Mouse (Mus musculus) layer of hippocampus, adult 8-10 months (tissue): ENCODE data around the gene Ccser1. TPM values are rescaled to one million over a fixed set of nuclear protein-coding genes. Genes with fewer than 3 reads are reported as not detected.
"Not testable (repeated sequence)": the region's sequence is repeated elsewhere in the genome, so short reads cannot be mapped to it uniquely, and the experiment has no call there.

Source experiments
- DNase-seq, 2 experiments: peaks; one replicate each; pipeline ENCODE4 v3.0.0; 2022; ENCODE audit warnings: low spot score in 2 of 2
- total RNA-seq, 4 experiments: library from RNA; stranded (reverse); gene quantifications; 2 replicates each; pipeline ENCODE4 v1.2.4; 2022

Ccser1 gene
- total RNA-seq, 4 experiments from 2014 or later = 31.3 to 38.5 (median 34.6) TPM

GRCm38 (mm10) chr6:61223563-61223962 lies 43.4 kb downstream of the Ccser1 start:
- DNase-seq = no peak

GRCm38 (mm10) chr6:61225302-61225701 lies 45.2 kb downstream of the Ccser1 start:
- DNase-seq = no peak

DNA sequence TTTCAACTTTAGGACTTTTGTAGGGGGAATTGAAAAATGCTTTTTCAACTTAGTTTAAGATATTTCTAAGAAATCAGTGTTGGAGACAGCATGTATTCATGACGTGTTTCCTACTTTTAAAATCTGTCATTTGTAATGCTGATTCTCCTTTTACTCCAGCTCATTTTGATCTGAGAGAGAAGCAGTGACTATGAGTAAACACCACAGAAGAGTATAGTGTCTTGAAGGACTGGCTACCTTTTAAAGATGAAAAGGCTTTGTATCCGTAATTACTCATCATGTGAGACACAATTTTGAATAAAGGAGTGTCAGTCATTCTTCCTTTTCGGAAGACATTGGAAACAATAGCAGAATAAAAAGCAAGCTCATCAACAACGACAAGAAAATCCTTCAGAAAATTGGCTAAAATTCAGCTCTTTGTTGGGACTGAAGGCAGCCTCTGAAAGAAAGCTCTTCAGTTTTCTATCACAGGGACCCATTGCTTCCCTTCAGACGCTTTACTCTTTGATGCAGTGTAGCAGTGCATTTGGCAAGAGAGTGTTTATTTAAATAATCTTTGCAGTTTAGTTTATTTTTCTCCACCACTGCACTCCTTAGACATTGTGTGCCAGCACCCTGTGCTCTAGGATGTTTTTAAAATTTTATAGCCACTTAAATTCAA lies 50.1 kb downstream of the Ccser1 start:
- DNase-seq = no peak

DNA sequence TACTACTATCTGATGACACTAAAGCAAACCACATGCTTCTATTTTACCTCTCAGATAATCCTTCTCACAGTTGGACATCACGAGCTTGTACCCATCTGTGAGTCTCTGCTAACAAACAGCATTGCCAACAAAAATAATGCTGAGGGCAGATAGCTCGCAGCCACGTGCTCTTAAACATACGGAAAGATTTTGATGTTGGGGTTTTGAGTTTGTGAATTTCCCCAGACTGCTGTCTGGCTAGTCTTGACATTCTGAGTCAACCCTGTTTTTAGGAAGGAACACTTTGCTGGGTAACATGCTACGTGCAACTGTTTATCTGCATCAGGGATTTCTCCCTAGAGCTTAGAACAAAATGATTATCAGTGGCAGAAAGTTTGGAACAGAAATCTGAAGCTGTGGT lies 52.9 kb downstream of the Ccser1 start:
- DNase-seq = no peak

GRCm38 (mm10) chr6:61233548-61234187 lies 53.5 kb downstream of the Ccser1 start:
- DNase-seq = no peak

DNA sequence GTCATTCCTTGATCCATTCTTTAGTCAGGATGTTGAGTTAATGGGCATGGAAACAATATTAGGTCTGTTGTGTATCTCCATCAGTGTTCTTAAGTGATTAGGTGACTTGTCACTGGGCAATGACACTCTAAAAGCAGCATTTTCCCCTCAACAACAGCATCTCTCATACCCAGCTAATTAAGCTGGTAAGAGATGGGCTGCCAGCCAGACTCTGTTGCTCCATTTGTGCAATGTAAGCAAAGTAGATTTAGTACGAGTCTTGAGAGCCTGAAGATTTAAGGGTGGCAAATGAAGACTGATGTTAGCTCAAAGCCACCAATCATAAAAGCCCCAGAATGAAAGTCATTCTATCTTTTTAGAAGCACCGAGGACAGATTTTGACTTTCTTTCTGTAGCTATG lies 60.5 kb downstream of the Ccser1 start:
- no peak for DNase-seq

DNA sequence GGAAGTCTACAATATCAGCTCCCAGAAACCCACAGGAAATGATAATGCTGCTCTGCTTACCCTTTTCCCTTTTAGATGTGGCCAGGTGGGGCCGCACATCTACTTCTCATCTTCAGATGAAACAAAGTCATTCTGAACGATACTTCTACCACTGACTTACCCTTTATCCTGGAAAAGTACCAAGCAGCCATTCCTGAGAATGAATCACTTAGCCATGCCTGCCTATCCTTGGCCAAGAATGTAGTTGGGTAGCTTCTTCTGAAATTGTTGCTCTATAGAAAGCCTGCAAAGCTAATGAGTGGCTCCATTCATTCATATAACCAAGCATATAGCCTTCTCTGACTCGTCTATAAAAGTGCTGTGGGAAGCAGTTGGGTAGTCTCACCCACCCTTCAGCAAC lies 62.4 kb downstream of the Ccser1 start:
- no peak for DNase-seq

DNA sequence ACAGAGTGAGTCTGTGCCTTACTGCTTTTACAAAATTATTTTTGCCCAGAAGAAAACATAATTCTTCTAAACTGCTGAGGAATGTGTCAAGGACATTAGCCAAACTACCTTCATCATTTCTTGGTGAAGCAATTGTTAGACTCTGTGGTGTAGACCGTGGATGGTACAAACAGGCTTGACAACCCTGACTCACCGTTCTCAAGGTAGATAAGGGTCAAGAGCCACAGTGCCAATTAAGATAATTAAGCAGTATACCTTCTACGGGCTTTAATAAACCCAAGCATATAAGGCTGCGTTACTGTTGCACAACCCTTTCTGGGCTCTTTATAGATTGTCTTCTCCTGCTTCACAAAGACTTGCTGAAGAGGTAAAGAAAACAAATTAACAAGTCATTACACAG lies 66.4 kb downstream of the Ccser1 start:
- DNase-seq = no peak

DNA sequence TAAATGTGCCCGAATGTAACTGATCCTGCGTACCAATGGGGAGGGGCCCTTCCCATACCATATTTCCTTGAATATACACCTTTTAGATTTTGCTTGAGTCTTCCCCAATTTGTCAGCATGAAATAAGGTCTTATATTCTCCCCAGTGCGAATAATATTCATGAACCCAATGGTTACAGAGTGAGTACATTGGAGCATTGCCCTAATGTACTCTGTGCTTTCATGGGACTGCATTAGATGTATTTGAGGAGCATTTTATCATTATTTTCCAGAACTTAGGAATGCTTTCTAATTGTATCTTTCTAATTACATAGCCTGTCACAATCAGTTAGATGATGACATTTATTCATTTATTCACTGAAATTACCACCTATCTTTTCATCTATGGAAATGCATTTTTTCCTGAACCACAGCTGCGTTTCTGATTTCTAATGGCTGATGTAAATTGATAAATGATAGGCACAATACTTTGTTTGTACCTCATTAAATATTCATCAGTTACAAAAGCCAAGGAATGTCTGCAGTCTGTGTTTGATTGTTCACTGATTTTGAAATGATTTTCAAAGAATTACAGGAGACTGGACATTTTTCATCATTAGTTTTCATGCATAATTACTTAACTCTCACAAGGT lies 67.8 kb downstream of the Ccser1 start:
- DNase-seq = no peak

- DNase-seq = no peak
Measured at GRCm38 (mm10) chr6:61248700-61249099, 68.6 kb downstream of the Ccser1 start.

GRCm38 (mm10) chr6:61251232-61251631 lies 71.1 kb downstream of the Ccser1 start:
- no peak for DNase-seq

DNA sequence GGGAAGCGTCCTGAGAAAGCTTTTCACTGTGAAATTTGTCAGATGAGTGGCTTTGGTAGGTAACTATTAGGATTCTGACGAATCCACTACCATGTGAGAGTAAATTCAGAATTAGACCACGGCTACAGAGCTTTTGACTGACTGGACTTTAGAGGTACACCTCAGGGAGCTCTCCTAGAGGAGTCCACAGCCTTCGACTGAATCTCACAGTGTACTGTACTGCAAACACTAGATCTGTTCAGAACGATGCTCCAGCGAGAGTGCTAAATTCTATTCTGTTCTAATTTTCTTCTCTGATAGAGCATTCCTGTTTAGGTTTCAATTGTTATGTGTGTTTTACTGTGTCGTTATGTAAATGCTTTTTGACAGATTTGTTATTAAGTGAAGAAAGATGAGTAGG lies 72.8 kb downstream of the Ccser1 start:
- DNase-seq = no peak

- DNase-seq = not testable (repeated sequence)
Measured at GRCm38 (mm10) chr6:61255874-61256273, 75.8 kb downstream of the Ccser1 start.

GRCm38 (mm10) chr6:61258847-61259634 lies 78.9 kb downstream of the Ccser1 start:
- DNase-seq = no peak

DNA sequence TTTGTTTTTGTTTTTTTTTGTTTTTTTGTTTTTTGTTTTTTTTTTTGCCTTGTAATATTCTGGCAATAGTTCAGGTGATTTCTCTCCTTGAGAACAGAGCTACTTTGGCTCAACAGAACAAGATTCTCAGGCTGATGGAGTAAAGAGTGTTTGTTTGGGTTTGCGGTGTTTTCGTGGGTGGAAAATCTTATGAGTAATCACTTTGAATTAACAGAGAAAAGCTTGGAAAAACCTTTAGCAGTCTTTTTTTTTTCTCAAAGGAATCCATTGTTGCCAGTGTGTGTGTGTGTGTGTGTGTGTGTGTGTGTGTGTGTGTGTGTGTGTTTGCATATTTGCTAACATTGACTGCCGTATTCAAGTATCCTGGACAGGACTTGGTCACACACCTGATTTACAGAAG lies 81.3 kb downstream of the Ccser1 start:
- no peak for DNase-seq

DNA sequence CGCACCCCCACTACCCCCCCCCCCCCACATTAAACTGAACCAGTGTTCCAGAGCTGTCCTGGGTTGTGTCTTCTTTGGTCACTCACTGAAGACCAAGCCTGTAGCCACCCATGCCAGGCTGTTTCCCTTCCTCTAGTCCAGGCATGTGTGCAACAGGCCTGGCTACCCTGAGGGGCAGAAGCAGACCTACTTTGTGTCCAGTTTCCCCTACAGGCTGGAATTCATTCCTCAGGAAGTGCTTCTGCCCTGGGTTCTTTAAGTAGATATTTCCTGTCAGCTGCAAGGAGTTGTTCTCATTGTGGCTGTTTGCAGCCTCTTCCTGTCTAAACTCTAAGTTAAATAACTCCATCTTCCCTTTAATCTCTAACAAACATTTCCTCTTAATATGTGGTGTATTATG lies 82.3 kb downstream of the Ccser1 start:
- DNase-seq = no peak

- DNase-seq = no peak
Measured at GRCm38 (mm10) chr6:61263291-61263690, 83.2 kb downstream of the Ccser1 start.

- DNase-seq = no peak
Measured at GRCm38 (mm10) chr6:61271033-61271432, 90.9 kb downstream of the Ccser1 start.

GRCm38 (mm10) chr6:61273430-61273829 lies 93.3 kb downstream of the Ccser1 start:
- DNase-seq = no peak

- no peak for DNase-seq
Measured at GRCm38 (mm10) chr6:61279506-61279905, 99.4 kb downstream of the Ccser1 start.

DNA sequence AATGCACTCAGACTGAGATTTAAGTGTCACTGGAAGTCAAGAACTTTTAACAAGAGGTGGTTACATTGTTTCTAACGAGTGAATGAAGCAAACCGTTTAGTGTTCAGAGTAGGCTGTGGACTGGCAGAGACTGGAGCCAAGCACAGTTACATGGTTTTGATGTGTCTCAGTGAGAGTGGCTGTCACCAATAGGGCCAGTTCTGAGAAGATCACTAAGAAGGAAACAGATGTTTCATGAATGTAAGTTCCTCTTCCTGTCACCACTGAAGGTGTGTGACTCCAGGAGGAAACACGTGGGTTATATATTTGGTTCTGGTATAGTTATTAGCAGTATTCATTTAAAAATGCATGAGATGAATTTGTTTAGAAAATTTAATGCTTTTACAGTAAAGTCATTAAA lies 112.8 kb downstream of the Ccser1 start:
- no peak for DNase-seq

DNA sequence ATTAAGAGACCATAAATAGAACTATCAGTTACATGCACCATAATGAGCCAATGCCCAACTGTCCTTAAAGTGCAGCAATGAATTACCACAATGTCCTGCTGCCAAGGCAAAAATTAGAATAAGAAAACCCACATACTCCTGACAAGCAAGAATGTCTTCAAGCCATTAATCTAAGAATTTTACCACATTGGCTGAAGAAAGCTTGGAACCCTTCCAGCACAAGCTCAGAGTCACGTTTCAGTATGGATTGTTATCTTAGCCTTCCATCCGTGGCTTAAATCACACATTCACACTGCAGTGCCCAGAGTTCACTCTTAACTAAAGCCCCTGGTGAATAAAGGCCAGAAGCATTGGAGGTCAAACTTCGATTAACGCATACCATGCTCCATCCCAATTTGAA lies 115.4 kb downstream of the Ccser1 start:
- DNase-seq = no peak
